Mouse (Mus musculus) heart, postnatal 0 days (tissue): Measurements from ENCODE around the gene Calm2. TPM values are rescaled to one million over a fixed set of nuclear protein-coding genes. Genes with fewer than 3 reads are reported as not detected.

Experiments
- ATAC-seq: fragments of 200-750 bp; cut with Nextera tagmentation; 2 replicates; pipeline ENCODE4 v1.8.0; 2017; ENCODE audit warnings: low read depth, moderate number of reproducible peaks, moderate library complexity; ENCODE audit not compliant: insufficient read depth
- DNase-seq: peaks from one replicate; pipeline ENCODE4 v3.0.0-alpha.2; 2016; ENCODE audit warnings: low spot score
- H3K27ac ChIP-seq: fragments of 300-500 bp; sonication (generic); 2 replicates; pipeline ENCODE4 v1.5.1; 2014; ENCODE audit warnings: low read depth, mild to moderate bottlenecking
- H3K27me3 ChIP-seq: fragments of 300-500 bp; sonication (generic); 2 replicates; pipeline ENCODE4 v1.6.1; 2014; ENCODE audit warnings: low read length, mixed read lengths; ENCODE audit not compliant: control insufficient read depth, insufficient read depth
- H3K36me3 ChIP-seq: fragments of 300-500 bp; sonication (generic); replicated peaks from 2 replicates; pipeline ENCODE4 v1.6.1; 2014; ENCODE audit warnings: low read length, mixed read lengths; ENCODE audit not compliant: control insufficient read depth, insufficient read depth
- H3K4me1 ChIP-seq: fragments of 300-500 bp; sonication (generic); 2 replicates; pipeline ENCODE4 v1.6.1; 2014; ENCODE audit warnings: antibody characterized with exemption; ENCODE audit not compliant: control insufficient read depth, insufficient read depth
- H3K4me2 ChIP-seq: fragments of 300-500 bp; sonication (generic); 2 replicates; pipeline ENCODE4 v1.6.1; 2014; ENCODE audit warnings: low read depth, mild to moderate bottlenecking, low read length, moderate library complexity
- H3K4me3 ChIP-seq: fragments of 300-500 bp; sonication (generic); 2 replicates; pipeline ENCODE4 v1.5.1; 2014; ENCODE audit warnings: low read depth, low read length
- H3K9ac ChIP-seq: fragments of 300-500 bp; sonication (generic); replicated peaks from 2 replicates; pipeline ENCODE4 v1.6.1; 2014; ENCODE audit warnings: low read depth, low read length, mixed read lengths
- H3K9me3 ChIP-seq: fragments of 300-500 bp; sonication (generic); replicated peaks from 2 replicates; pipeline ENCODE4 v1.6.1; 2016; ENCODE audit warnings: low read length; ENCODE audit not compliant: control insufficient read depth
- CTCF ChIP-seq: IDR thresholded peaks from 2 replicates; pipeline ENCODE4 v1.5.1; 2016; ENCODE audit warnings: antibody characterized with exemption, control low read depth, low read depth
- EP300 ChIP-seq: IDR thresholded peaks from 2 replicates; pipeline ENCODE4 v1.6.1; 2016; ENCODE audit warnings: antibody characterized with exemption, low read depth
- WGBS: fragments of 180-500 bp; shearing (Covaris S2); extraction: QIAGEN DNeasy Blood & Tissue Kit; methylation state at CpG from one replicate; pipeline ENCODE4 v1.1.7; 2014; 5-methylcytosine and 5-hydroxymethylcytosine counted together
- polyA plus RNA-seq: library from polyadenylated mRNA; unstranded; fragments of >200 nt; fragmentation: Nextera tagmentation; extraction: Ambion mirVana; gene quantifications from 2 replicates; pipeline ENCODE4 v1.2.1, GENCODE M21; 2015
- total RNA-seq: library from RNA; depleted of rRNA; stranded (reverse); fragments of >200 nt; gene quantifications from 2 replicates; pipeline ENCODE4 v1.2.3, GENCODE M21; 2014; ENCODE audit warnings: low replicate concordance

The Calm2 gene
- total and polyA plus RNA-seq, 2 experiments from 2014 or later, result 129 to 389 TPM

DNA sequence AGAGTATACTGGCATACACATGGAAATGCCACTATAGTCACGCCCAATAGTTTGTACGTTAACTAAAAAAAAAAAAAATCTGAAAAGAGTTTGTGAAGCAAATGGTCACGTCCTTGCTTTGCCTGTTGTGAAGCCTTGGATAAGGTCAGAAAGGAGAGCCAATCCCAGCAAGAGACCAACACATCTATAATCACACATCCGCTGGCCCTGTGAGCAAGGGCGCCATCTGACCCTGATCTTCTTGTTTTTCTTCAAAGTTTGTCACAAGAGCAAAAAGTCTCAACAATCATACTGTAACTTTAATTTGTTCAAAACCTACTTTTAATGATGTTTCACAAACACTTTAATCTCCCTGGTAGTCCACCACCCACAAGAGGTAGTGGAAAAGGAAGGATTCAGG is 39.0 kb upstream of the Calm2 start:
- no peak overlapping the region for H3K4me2 ChIP-seq
- H3K9me3 ChIP-seq, result no peaks in the 10 kb centered on the region
- H3K9ac ChIP-seq, result no peak overlapping the region
- no peak overlapping the region for H3K27ac ChIP-seq
- no peak overlapping the region for H3K4me3 ChIP-seq
- DNase-seq (no peak), ATAC-seq (no peak)
- H3K4me1 ChIP-seq, result 0 out of 2 replicates have a peak, but pooled peaks cover 4% of the 10 kb centered on the region
- H3K27me3 ChIP-seq, result no peaks in the 10 kb centered on the region
- no peak for TF ChIP-seq CTCF
- no peak for TF ChIP-seq EP300
- H3K36me3 ChIP-seq, result no peaks in the 10 kb centered on the region
- 88% methylated on average over 5 of the region's 5 CpGs for WGBS

GRCm38 (mm10) chr17:87482867-87483266 is 36.1 kb upstream of the Calm2 start:
- H3K27ac ChIP-seq, result no peak overlapping the region
- ATAC-seq, result no peak
- 57% methylated on average over 3 of the region's 3 CpGs for WGBS

GRCm38 (mm10) chr17:87478569-87478968 is 31.8 kb upstream of the Calm2 start:
- Histone ChIP-seq H3K9ac (no peak overlapping the region), H3K27me3 (no peaks in the 10 kb centered on the region), H3K27ac (peak overlapping the region; percentile 43; the same call in 1 of the 2 replicates), H3K36me3 (no peaks in the 10 kb centered on the region), H3K9me3 (no peaks in the 10 kb centered on the region), H3K4me2 (no peak overlapping the region), H3K4me1 (peaks cover 16% of the 10 kb centered on the region), H3K4me3 (no peak overlapping the region)
- TF ChIP-seq CTCF (no peak), EP300 (no peak)
- ATAC-seq (no peak), DNase-seq (no peak)
- WGBS, result 57% methylated on average over 9 of the region's 9 CpGs

More at GRCm38 (mm10) chr17:87482867-87483266, 36.1 kb upstream of the Calm2 start:
- Histone ChIP-seq H3K36me3 (no peaks in the 10 kb centered on the region), H3K4me3 (no peak overlapping the region), H3K27me3 (no peaks in the 10 kb centered on the region), H3K9me3 (no peaks in the 10 kb centered on the region), H3K9ac (no peak overlapping the region), H3K4me1 (peaks cover 7% of the 10 kb centered on the region; the same call in 1 of the 2 replicates), H3K4me2 (no peak overlapping the region)
- no peak for TF ChIP-seq CTCF
- TF ChIP-seq EP300, result no peak
- DNase-seq, result no peak

GRCm38 (mm10) chr17:87477611-87478010 is 30.9 kb upstream of the Calm2 start:
- no peak for DNase-seq
- TF ChIP-seq EP300 (no peak), CTCF (no peak)
- no peak overlapping the region for H3K27ac ChIP-seq
- peaks cover 20% of the 10 kb centered on the region for H3K4me1 ChIP-seq
- H3K4me2 ChIP-seq, result no peak overlapping the region
- no peak overlapping the region for H3K4me3 ChIP-seq
- H3K9ac ChIP-seq, result no peak overlapping the region
- 55% methylated on average over 16 of the region's 16 CpGs for WGBS
- no peaks in the 10 kb centered on the region for H3K27me3 ChIP-seq
- no peaks in the 10 kb centered on the region for H3K9me3 ChIP-seq
- ATAC-seq, result no peak
- no peaks in the 10 kb centered on the region for H3K36me3 ChIP-seq

DNA sequence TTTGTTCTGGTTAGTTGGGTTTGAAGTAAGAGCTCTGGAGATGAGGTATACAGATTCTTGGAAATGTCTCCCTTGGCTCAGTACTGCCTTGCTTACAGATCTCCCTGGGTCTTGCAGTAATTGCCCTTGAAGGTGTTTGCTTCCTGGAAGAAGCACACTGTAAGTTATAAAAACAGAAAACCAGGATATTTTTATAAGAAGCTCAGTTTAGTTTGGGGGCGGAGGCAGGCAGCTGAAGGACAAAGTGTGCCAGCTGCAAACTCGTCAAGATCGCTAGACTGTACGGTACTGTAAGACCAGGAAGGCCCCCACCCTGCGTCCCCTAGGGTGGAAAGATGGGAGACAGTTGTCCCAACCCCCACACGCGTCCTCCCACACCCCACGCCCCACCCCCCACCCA is 28.6 kb upstream of the Calm2 start:
- no peak overlapping the region for H3K27ac ChIP-seq
- no peak overlapping the region for H3K4me3 ChIP-seq
- DNase-seq (no peak), ATAC-seq (no peak)
- no peaks in the 10 kb centered on the region for H3K36me3 ChIP-seq
- peaks cover 20% of the 10 kb centered on the region for H3K4me1 ChIP-seq
- WGBS, result 66% methylated on average over 8 of the region's 8 CpGs
- no peaks in the 10 kb centered on the region for H3K27me3 ChIP-seq
- no peaks in the 10 kb centered on the region for H3K9me3 ChIP-seq
- TF ChIP-seq CTCF, result no peak
- TF ChIP-seq EP300, result no peak
- no peak overlapping the region for H3K9ac ChIP-seq
- H3K4me2 ChIP-seq, result no peak overlapping the region

- TF ChIP-seq CTCF, result no peak
- no peak for TF ChIP-seq EP300
- H3K9me3 ChIP-seq, result no peaks in the 10 kb centered on the region
- H3K27ac ChIP-seq, result no peak overlapping the region
- DNase-seq (no peak), ATAC-seq (no peak)
- peak overlapping the region; percentile 72 for H3K4me2 ChIP-seq
- peak overlapping the region; percentile 42 for H3K4me3 ChIP-seq
- no peaks in the 10 kb centered on the region for H3K36me3 ChIP-seq
- WGBS, result 6% methylated on average over 7 of the region's 7 CpGs
- no peak overlapping the region for H3K9ac ChIP-seq
- H3K27me3 ChIP-seq, result no peaks in the 10 kb centered on the region
- H3K4me1 ChIP-seq, result peaks cover 20% of the 10 kb centered on the region
Measured at GRCm38 (mm10) chr17:87474501-87474795, 27.7 kb upstream of the Calm2 start.
